Mouse (Mus musculus): Measurements from ENCODE around the gene Tnfsf11.

Gene Tnfsf11

DNA sequence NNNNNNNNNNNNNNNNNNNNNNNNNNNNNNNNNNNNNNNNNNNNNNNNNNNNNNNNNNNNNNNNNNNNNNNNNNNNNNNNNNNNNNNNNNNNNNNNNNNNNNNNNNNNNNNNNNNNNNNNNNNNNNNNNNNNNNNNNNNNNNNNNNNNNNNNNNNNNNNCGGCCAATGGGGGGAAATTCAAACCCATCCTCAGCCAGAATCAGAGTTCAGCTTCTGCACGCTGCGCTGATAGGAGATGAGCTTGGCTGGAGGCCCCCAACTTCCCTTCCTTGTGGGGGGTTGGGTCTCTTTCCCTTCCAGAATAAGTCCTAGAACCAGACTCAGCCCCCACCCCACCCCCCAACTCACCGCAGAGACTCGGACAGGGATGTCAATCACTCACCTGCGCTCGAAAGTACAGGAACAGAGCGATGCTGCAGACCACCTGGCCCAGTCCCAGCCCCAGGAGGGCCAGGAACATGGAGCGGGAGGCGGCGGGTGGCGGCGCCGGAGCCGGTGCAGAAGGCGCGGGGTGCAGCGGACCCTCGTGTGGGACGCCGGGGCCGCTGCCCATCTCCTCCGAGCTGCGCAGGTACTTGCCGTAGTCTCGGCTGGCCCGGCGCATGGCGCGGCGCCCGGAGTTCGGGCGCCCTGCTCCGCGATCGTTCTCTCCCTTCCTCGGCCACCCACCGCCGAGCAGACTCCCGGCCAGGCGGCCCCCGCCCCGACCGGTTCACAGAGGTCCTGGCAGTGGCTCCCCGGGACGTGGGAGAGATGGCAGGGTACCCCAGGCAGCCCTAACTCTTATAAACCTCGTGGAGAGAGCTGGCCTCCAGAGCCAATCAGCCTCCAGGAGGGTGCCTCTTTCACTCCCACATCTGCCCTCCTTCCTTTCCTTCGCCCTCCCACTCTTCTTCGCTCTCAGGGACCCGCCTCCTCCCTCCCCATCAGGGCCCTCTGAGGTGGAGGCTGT lies at the start of gene Tnfsf11:
Tnfsf11 (minus strand) TSS at position 758 of the 952 bp plus-strand sequence.
- DNase-seq, result peak; percentile 8 to 21

DNA sequence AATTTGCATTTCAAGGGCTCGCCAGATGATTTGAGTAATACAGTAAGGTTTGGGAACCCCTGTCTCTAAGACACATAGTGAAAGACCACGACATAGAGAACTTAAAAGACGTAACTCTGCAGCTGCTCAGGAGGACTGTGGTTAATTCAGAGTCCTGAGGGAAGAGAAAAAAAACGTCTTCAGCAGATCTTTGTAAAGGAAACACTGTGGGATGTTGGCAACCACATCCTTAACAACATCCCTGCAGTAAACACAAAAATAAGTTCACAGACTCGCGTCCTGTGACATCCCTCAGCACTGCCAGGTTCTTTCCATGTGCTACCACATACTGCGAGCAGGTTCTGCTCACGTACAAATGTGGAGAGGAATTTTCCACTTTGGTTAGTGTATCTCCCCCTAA lies 48.9 kb upstream of the Tnfsf11 start:
- no peak for DNase-seq

DNA sequence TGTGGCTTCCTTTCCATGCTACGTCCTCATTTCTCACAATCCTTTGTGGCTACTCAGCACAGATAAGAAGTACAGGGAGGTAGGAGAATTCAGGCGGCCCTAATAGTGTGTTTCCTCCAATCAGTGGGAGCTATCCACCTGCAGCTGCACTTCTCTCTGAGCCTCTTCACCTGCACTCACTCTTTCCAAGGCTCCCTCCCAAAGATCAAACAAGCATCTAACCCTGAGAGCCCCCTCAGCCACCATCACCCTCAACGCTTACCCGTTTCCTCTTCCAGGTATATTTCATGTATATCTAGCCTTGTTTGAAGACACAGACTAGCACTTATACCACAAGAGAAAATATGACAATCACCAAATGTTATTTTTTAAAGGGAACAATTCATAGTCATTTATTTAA lies 47.5 kb upstream of the Tnfsf11 start:
- DNase-seq, result no peak

DNA sequence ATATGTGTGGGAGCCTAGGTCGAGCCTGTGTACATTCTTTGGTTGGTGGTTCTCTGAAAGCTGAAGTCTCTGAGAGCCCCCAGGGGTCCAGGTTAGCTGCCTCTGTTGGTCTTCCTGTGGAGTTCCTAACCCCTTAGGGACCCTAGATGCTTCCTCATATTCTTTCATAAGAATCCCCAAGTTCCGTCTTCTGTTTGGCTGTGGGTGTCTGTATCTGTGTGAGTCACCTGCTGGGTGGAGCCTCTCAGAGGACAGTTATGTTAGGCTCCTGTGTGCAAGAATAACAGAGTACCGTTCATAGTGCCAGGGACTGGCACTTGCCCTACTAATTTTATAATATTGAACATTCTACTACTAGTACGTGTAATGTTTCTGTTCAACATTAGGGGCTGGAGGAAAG lies 45.0 kb upstream of the Tnfsf11 start:
- no peak for DNase-seq

DNA sequence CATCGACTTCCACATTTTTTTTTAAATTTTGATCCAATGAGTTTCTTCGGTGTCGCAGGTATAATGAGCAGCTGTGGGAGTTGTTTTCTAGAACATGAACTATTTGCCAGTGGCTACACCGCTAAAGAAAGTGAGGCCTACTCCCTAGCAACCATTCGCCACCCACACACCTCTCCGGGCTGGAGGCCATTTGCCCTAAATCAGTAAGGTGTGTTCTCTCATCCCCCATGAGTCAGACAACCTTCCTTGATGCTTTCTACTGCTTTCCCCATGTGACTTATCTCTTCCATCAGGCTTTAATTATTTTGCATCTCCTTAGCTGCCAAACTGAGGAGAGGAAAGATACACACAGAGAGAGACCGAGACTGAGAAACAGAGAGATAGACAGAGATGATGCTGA lies 43.7 kb upstream of the Tnfsf11 start:
- no peak for DNase-seq

DNA sequence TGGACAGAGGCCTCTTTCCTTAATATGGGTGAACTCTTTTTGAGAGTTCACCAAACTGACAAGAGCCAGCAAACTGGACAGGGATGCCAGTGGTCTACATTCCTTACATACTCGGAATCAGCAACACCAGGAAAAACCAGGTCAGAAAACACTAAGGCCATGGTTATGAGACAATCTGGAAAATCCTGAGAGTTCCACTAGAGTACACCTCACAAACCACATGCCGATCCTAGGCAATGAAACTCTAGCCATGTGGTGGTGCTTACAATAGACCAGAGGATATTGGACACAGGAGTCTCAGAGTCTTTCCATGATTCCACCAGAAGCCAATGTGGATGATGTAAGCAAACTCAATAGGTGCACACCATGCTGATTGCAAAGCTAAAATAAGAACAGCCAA lies 39.9 kb upstream of the Tnfsf11 start:
- no peak for DNase-seq

DNA sequence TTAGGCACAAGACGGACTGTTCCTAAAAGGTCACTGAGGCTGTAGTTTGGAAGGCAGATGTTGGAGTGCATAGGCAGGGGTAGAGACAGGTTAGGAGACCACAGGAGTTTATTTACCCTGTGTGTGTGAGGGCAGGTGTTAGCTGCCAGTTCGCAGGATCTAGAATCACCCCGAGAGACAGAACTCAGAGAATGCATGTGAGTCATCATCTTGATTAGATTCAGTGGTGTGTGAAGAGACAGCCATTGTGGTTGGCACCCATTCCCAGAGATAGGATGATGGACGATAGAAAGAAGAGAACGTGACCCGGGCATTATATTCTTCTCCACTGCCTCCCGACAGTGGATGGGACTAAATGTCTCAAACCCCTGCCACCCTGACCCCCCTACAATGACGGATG lies 35.2 kb upstream of the Tnfsf11 start:
- no peak for DNase-seq

DNA sequence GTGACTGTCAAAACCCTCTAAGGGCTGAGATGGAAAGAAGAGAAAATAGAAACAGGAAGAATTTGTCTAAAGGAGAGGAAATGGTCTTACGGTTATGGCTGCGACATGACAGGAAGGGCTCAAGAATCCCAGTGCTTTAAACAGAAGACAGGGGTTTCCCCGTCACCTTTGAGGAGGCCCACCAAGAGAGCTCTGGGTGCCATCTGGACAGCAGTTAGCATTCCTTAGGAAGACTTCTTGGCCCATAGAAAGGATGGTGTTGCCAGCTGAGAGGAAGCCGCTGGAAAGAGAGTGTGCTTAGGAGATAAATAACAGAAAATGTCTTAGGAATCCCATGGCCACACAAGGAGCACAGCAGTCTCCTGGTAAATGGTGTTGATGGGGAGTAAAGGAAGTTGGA lies 34.3 kb upstream of the Tnfsf11 start:
- DNase-seq, result peak in 1 of 2 experiments; percentile 35

DNA sequence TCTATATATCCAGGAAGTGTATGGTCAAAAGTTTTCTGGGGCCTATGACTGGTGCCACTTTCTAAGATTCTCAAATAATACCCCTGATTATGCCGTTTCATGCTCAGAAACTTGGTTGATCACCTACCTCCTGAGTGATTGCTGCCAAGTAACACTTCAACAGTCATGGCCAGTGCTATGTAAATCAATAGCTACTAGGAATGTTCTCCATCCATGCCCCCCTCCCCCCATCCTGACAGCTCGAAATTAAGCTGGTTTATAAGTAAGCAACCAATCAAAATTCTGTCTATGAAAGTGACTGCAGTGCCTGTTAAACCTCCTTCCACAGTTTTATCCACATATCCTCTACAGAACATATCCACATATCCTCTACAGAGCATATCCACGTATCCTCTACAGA lies 25.5 kb upstream of the Tnfsf11 start:
- DNase-seq, result no peak

DNA sequence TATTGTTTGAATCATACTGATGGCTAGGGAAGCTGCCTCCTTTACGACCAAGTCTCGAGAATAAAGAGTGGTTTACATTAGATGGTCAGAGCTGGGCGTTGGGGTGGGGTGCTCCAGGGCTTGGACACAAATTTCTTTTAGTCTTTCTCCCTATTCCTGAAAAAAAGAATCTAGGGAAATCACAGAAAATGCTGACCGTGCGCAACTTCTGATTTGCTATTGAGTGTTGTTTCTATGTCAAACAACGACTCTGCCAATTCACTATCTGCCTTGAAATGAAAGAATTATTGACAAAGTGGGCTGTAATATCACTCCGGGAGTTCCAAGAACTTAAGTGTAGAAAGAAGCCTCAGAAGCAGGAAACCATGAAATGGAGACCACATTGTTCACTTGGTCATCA lies 23.5 kb upstream of the Tnfsf11 start:
- no peak for DNase-seq

DNA sequence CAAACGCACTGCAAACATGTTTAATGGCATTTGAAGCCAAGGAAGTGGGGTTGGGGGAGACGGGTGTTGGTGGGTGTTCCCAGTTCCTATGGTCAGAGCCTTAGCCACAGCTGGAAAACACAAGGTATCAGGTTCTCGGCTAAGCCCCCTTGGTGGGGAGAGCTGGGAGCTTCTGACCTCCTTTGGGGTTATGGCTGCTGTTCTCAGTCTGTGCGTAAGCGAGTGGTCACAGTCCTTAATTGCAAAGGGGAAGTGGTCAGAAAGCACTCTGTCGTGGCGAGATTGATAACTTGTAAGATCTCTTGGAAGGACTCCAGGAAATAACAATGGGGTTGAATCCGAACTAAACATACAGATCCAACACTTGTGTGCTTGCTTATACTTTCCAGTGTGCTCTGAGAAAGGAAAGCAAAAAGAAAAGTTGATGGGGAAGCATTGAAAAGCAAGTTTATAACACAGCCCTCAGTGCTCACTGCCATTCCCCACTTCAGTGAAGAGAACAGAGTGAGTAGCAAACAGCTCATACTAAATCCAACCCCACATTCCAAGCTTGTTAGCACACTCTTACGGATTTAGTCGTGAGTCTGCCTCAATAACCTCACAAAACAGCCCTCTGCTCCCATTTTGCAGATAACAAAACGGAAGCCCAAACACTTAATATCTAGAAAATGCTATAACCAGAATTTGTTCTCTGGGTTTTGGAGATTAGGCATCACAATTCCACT lies 22.9 kb upstream of the Tnfsf11 start:
- DNase-seq, result peak; percentile 19 to 23

DNA sequence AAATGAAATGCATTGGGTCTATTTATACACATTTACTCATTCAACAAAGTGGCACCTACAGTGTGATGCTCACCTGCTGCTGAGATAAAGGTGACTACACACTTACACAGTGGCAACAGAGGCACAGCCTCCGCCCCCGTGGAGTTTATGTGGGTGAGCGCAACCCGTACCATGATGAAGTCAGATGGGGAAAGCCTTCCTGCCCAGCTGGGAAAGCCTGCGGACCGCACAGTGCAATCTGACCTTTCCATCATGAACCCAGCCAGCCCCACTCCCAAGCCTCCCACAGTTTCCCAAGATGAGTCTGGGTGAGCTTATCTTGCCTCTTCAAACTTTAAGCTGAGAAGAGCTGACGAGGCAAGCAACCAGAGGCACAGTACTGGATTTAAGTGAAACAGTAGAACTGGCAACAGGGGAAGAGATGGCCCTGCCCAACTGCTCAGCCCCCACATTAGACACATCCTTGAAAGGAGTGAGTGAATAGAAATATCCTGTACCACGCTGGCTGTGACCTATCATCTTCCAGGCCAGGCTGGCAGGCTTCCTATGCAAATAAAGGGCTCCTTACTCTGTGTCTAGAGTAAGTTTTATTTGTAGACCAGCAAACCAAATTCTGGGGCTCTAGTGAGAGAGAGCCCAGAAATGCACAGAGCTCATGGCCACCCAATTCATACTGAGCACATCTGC lies 22.1 kb upstream of the Tnfsf11 start:
- peak; percentile 21 to 28 for DNase-seq

DNA sequence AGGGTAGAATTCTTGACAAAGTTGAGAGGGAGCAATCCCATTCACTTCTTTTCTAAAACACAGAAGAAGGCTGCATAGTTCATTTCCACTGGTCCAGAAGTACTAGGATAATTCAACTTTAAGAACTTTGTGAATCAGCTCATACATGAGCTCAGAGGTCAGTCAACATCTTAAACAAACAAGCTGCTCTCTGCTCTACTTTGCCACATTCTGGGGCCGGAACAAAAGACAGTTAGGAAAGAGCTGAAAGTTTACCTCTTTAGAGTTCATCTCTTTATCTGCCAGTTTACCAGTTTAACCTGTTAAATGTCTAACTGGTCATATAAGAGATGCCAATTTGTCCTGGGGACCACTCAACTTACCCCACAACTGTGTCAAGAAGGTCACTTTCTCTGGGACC lies 15.5 kb upstream of the Tnfsf11 start:
- no peak for DNase-seq

DNA sequence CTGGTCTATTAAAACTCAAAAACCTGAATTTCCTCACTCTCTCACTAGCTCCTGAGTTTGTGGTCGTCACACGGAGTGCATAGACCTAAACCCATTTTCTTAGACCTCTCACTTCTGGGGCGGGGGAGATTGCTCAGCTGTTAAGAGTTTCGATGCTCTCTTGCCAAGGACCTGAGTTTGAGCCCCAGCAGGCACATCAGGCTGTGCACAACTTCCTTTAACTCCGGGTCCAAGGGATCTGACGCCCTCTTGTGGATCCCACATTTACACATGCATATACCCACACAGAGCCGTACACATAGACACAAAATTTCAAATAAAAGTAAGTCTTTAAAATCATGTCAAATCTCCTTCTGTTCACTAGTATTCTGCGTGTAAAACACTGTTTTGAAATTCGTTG lies 15.1 kb upstream of the Tnfsf11 start:
- DNase-seq, result no peak

DNA sequence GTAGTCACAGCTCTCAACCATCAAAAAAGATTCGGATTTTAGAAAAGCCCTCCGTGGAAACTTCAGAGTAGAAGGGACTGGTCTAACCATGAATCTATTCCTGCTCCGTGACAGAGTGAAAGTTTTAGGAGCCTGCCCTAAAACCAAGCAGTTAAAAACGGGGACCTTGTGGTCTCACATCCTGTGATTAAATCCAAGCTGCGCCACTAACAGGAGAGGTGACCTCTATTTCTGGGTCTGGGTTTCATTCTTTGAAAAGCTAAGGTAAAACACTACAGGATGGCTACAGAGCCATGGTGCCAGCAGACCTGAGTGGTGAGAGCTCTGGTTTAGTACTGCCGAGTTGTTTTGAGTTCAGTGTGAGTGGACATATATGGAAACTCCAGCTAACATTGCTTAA lies 12.4 kb upstream of the Tnfsf11 start:
- no peak for DNase-seq

DNA sequence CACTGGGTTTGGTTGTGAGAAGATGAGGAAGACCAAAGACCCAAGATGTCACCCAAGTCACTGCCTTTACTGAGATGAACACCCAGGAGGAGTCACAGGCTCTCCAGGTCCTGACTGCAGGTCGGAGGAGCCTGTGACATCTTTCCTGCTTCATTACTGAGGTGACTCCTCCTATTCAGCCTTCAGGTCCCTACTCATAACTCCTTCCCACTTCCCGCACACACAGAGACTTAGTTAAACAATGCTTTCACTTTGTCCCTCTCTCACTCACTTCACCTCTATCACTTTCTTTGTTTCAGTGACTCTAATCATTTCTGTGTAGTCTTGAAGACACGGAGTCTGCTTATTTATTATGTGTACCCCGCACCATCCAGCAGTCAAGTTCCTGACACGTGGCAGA lies 11.7 kb upstream of the Tnfsf11 start:
- DNase-seq, result no peak

DNA sequence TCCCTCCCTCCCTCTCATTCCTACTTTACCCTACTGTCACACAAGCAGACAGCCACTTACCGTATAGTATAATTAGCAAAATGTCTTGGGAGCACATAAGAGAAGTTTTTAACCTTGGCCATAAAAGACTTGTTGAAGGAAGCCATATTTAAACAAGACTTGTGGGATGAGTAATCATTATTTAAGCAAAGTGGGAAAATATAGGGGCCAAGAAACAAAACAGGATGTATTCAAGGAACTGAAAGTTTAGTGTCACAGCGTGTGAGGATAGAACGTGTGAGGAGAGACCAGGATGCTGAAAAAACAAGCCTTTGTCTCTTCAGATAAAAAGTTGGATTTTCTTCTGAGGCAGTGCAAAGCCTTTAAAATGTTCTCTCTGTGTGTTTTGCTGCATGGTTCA lies 11.2 kb upstream of the Tnfsf11 start:
- DNase-seq, result no peak

DNA sequence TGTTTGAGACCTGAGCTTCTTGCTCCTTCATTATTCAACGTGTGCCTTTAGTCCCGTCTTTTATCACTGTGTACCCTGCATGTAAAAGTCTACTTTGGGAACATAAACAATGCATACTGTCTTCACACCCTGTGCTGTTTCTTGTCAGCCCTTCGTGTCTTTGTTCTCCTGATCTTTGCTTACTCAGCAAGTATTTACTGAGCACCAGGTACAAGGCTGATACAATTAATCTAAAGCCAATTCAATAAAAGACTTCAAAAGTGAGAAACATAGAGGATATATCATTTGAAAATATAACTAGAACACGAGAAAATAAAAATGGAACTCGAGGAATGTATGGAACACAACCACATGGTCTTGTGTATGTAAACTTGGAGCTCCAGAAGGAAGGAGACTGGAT lies 9.8 kb upstream of the Tnfsf11 start:
- DNase-seq, result no peak

DNA sequence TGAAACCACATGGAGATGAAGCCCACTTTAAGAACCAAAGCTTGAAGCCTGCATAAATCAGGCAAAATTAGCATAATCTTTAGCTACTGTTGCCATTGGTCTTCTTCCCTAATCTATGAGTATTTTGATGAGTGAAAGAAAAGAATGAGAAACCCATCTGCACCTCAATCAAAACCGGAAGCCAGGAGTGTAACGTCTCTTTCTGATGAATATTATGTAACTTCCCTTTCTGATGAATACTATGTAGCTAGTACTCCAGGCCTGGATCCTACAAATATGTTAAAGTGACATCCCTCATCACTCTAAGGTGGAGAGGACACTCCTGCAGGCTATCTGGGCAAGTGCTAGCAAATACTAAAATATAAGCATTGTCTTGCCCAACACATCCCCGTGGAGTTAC lies 6.9 kb downstream of the Tnfsf11 start:
- DNase-seq, result no peak

DNA sequence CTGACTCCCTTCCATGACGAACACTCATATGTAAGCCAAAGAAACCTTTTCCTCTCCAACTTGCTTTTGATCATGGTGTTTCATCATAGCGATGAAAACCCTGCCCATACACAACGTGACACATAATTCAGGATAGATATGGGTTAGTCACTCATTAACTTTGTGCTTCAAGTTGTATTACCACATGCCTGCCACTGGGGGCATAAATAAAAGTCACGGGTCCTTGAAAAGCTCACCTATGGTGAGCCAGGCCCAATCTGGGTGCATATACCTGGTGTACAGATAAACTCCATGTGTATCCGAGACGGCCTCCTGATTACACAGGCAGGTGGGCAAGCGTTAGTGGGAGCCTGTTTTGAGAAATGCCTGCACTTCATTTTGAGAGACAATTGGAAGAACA lies 15.2 kb downstream of the Tnfsf11 start:
- DNase-seq, result no peak

DNA sequence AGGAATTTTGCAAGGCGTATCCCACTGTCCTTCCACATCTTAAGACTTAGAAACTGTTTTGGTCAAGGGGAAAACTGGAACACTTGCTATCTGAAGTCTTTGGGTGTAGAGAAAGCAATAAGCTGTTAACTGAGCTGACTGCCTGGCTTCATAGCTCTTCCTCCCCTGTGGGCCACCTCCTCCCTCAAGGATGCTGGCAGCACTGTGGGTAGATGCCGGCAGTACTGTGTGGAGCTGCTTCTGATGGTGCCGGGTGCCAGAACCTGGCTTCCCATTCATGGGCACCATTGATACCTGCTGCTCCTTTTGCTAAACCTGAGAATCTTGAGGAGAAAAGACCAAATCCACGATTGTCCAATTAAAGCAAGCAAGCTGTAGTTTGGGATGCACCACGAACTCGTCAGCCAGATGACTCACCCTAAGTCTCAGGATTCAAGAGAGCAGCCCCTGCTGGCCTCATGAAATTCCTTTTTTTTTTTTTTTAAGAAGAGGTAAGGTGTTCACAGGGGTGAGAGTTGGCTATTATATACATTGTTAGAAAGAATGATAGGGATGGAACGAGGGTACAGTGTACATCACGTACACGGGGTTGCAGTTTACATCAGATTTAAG lies 17.8 kb downstream of the Tnfsf11 start:
- no peak for DNase-seq

DNA sequence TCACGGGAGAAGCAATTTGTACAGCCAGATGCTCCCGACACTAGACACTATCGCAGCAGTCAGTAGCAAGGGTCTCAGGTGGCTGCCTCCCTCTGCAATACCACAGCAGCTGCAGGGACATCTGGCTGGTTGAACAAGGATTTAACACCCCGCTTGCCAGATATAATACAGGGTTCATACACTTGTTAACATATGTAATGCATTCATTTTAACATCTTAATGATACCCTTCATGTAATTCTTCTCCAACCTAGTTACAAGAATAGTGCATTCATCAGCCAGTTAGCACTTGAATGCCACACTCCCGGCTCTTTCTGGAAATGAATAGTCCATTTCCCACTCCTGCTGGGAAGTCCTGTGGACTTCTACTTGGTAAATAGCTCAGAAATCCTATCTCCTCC lies 18.9 kb downstream of the Tnfsf11 start:
- DNase-seq, result no peak
